Mouse (Mus musculus) layer of hippocampus, adult 2 months (tissue): Measurements from ENCODE around the gene Tcf12. TPM values are rescaled to one million over a fixed set of nuclear protein-coding genes. Genes with fewer than 3 reads are reported as not detected.

Experiments used
- DNase-seq, 2 experiments: peaks; one replicate each; pipeline ENCODE4 v3.0.0; 2022; ENCODE audit warnings: low spot score in 2 of 2
- H3K27ac ChIP-seq: fragments of 200-600 bp; 2 replicates; pipeline ENCODE4 v1.8.1; 2022
- H3K4me3 ChIP-seq: fragments of 200-600 bp; 2 replicates; pipeline ENCODE4 v1.8.1; 2022; ENCODE audit warnings: mild to moderate bottlenecking
- CTCF ChIP-seq: fragments of 200-600 bp; conservative IDR thresholded peaks from 2 replicates; pipeline ENCODE4 v1.8.1; 2022; ENCODE audit warnings: antibody characterized with exemption, mild to moderate bottlenecking, moderate library complexity
- total RNA-seq, 2 experiments: library from RNA; stranded (reverse); gene quantifications; 2 replicates each; pipeline ENCODE4 v1.2.3; 2021

The Tcf12 gene
- total RNA-seq, 2 experiments from 2014 or later, result 51.3 to 62.7 TPM

GRCm38 (mm10) chr9:71953217-71953616, 158.5 kb downstream of the Tcf12 start:
- TF ChIP-seq CTCF, result no peak
- no peak overlapping the region for H3K4me3 ChIP-seq
- DNase-seq, result no peak
- no peak overlapping the region for H3K27ac ChIP-seq

DNA sequence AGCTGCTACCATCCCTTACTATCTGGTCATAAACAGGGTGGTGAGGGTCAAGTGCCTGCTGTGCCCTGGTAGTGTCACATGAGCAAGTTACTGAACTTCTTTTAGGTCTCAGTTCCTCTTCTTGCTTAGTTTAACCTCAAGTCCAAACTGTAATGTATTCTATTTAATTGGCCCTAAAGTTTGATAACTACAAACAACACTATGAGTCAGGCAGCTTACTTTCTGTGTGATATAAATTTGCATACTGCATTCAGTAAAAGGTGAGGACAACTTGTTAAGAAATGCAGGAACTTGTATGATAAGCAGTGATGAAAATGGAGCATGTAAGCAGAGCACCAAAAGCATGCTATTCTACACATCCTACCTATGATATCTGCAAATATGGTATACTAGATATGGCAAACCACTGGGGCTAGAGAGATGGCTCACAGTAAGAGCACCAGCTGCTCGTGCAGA, 159.0 kb downstream of the Tcf12 start:
- DNase-seq, result no peak
- Histone ChIP-seq H3K27ac (no peak overlapping the region), H3K4me3 (no peak overlapping the region)
- no peak for TF ChIP-seq CTCF

DNA sequence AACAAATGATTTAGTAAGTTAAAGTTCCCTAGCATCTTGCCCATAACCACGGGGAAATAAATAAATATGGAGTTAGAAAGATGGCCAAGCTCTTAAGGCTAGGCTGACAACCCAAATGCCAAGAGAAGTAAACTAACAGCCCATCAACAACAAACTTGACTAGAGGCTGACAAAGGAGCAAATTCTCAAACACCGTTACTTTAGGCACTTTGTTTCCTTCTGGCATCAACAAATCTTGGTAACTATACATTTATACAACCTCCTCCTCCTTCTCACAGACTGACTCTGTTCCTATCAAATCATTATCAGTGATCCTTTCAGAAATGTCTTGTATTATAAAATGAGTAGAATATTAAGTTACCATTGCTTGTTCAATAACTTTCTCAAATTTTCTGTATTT, 159.7 kb downstream of the Tcf12 start:
- Histone ChIP-seq H3K27ac (no peak overlapping the region), H3K4me3 (no peak overlapping the region)
- DNase-seq, result no peak
- TF ChIP-seq CTCF, result no peak

DNA sequence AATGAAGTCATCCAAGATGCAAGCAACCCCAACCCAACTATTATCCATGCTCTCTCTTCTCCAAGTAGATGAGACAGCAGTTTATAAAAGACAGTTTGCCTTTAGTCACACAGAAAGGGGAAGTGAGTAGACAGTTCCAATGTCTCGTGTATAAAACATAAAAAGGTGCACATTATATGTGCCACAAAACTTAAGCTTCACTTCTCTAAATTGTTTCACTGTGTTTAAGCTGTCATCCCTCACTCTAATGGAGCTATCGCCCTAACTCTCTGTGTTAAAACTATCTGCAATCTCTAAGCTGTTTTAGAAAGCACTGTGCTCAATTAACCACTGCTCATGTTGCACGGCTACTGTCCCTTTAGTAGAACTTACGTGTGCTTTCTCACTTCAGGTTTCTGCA, 160.3 kb downstream of the Tcf12 start:
- Histone ChIP-seq H3K27ac (peak overlapping the region; percentile 58), H3K4me3 (no peak overlapping the region)
- TF ChIP-seq CTCF, result no peak
- no peak for DNase-seq

DNA sequence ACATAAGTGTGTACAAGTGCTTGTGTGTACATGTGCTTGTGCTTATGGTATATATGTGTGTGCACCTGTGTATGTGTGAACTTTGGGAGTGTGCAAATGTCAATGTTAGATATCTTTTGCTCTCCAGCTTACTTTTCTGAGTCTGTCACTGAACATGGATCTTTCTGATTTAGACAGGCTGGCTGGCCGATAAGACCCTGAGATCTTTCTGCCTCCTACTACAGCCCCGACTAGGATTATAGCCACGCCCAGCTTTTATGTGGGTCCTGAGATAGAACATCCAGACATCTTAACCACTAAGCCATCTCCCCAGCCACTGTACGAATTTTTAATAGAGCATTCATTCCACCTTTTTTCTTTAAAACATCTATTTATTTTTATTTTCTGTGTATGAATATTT, 166.9 kb downstream of the Tcf12 start:
- no peak overlapping the region for H3K4me3 ChIP-seq
- TF ChIP-seq CTCF, result no peak
- DNase-seq, result no peak
- no peak overlapping the region for H3K27ac ChIP-seq

DNA sequence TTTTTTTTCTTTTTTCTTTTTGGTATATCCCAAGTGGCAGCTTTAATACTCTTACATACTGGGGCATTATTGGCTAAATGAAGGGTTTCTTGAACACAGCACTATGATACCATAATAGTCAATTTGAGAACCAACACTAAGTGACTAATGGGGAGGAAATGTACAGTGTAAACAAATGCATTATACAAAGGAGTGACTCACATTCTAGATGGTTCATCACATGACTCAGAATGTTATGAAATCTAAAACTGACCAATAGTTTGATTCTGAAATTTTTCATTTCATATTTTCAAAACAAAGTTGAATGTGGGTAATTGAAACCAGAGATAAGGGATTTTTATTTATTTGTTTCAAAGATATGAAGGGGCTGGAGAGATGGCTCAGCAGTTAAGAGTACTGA, 169.2 kb downstream of the Tcf12 start:
- Histone ChIP-seq H3K27ac (peak overlapping the region; percentile 49), H3K4me3 (no peak overlapping the region)
- DNase-seq, result no peak
- TF ChIP-seq CTCF, result no peak

- TF ChIP-seq CTCF, result no peak
- DNase-seq, result no peak
- no peak overlapping the region for H3K4me3 ChIP-seq
- H3K27ac ChIP-seq, result no peak overlapping the region
Observed at GRCm38 (mm10) chr9:71940016-71940415, 171.7 kb downstream of the Tcf12 start.

GRCm38 (mm10) chr9:71936199-71936598, 175.5 kb downstream of the Tcf12 start:
- no peak overlapping the region for H3K4me3 ChIP-seq
- TF ChIP-seq CTCF, result no peak
- peak overlapping the region; percentile 15; the same call in 1 of the 2 replicates for H3K27ac ChIP-seq
- peak in 1 of 2 experiments; percentile 16 for DNase-seq

DNA sequence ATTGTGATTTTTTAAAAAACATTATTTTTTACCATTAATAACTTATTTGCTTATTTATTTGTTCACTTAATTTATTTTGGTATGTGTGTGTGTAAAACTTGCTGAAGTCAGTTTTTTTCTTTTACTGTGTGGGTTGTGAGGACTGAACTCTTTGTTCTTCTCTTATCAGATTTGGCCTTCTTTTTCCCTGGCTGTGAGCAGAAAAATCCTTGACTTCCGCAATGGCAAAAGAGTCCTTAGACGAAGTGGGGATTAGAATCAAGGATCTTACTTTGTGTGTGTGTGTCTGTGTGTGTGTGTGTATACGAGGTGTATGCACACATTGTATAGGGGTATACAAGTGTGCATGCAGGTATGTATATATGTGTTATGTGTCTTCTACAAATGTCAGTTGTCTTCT, 176.8 kb downstream of the Tcf12 start:
- DNase-seq, result no peak
- no peak for TF ChIP-seq CTCF
- H3K27ac ChIP-seq, result no peak overlapping the region
- no peak overlapping the region for H3K4me3 ChIP-seq

DNA sequence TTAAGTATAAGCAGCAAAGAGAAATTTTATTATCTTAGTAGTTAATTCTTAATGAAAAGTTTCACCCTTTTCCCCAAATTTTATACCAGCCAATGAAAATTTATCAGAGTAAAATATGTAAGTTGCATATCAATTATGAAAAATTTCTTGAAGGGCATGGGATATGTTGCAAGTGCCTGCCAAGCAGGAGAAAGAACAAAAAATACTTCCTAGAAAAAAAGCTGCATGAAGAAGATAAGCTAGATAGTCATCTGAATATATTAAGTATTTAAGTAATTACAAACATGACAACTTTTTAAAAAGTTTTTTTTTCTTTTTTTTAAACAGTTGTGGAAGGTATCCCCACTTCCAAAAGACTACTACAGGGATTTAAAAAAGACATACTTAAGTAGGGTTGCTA, 179.7 kb downstream of the Tcf12 start:
- no peak for TF ChIP-seq CTCF
- no peak for DNase-seq
- no peak overlapping the region for H3K27ac ChIP-seq
- no peak overlapping the region for H3K4me3 ChIP-seq

- H3K4me3 ChIP-seq, result no peak overlapping the region
- H3K27ac ChIP-seq, result no peak overlapping the region
- DNase-seq, result no peak
- no peak for TF ChIP-seq CTCF
Observed at GRCm38 (mm10) chr9:71931358-71931715, 180.3 kb downstream of the Tcf12 start.

- no peak overlapping the region for H3K27ac ChIP-seq
- no peak for DNase-seq
- no peak overlapping the region for H3K4me3 ChIP-seq
- no peak for TF ChIP-seq CTCF
Observed at GRCm38 (mm10) chr9:71930431-71931357, 181.0 kb downstream of the Tcf12 start.

DNA sequence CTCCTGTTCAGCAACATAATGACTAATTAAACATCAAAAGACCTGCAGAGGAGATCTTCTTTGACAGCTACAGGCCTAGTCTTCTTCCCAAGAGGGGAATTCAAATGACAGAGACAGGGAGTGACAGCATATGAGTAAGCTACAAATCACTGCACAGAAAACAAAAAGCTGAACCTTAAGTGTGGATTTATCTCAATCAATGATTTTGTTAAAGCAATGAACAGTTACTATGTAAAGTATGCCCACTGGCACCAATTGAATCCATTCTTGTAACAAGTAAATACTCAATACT, 195.1 kb downstream of the Tcf12 start:
- DNase-seq, result no peak
- no peak for TF ChIP-seq CTCF
- no peak overlapping the region for H3K4me3 ChIP-seq
- H3K27ac ChIP-seq, result no peak overlapping the region
